Mouse (Mus musculus): ENCODE results near the gene Acta2.

GRCm38 (mm10) chr19:34233944-34234343 lies 21.4 kb downstream of the Acta2 start:
- TF ChIP-seq CTCF (IDR thresholded peaks at IDR 0.05; ENCODE audit: extremely low read depth, insufficient read depth, insufficient read length, insufficient replicate concordance) = no peak
- no peak for TF ChIP-seq POLR2A (IDR thresholded peaks at IDR 0.05; ENCODE audit: low read depth, low read length)

All from spleen, adult 2 months (tissue).